Mouse (Mus musculus) heart, postnatal 25 days (tissue): ENCODE data around the gene Lcmt1. TPM values are rescaled to one million over a fixed set of nuclear protein-coding genes. Genes with fewer than 3 reads are reported as not detected.
A peak's percentile ranks its signal among the peaks of the same experiment; 100 is the strongest.

Experiments
- DNase-seq: peaks from one replicate; pipeline ENCODE4 v3.0.0; 2022; ENCODE audit warnings: low spot score
- intact Hi-C: fragments of 180-260 bp; cut with DNase I; formaldehyde crosslinking; loops from one replicate; pipeline ENCODE4 v1.15.1; 2025
- total RNA-seq, 2 experiments: library from RNA; stranded (reverse); gene quantifications; 2 replicates each; pipeline ENCODE4 v1.2.3; 2021

Lcmt1 gene
- 10 to 100 TPM; 20.0 to 21.9 TPM for total RNA-seq

DNA sequence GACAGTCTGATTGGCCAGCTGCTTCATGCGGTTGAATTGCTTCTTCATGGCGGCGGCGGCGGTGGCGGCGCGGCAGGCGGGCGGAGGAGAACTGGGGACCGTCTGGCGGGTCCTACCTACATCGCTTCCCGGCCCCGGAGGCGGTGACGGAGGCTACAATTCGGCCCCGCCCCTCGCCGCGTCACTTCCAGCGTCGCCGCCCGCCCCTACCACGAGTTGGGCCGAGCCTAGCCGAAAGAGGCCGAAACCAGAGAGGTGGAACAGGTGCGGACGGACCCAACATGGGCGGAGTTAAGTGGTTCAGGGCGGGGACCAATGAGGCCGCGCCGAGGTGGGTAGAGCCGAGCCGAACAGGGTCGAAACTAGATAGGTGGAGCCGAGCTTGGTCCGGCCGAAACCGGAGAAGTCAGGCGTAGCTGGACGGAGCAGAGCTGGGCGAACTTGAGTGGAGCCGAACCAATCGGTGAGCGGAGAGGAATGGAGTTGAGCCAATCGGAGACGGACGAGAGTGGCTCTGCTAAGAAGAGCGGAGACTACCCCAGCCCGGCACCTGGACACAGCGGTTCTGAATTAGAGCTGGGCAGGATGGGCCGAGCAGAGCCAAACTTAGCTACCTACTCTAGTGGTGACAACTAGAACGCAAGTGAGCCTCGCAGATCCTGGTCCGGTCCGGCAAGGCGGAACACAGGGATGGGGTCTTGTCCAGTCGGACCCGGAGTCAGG lies at the start of gene Lcmt1, which contains the start of gene Arhgap17:
Gene Lcmt1 (plus strand): TSS at position 26 of the 723 bp plus-strand sequence.
Gene Arhgap17 (minus strand): TSS at position 157 of the 723 bp plus-strand sequence.
- DNase-seq = peak; percentile 91
- intact Hi-C loops = loop anchor here (2.0 to 5.0 kb wide), 3 partner anchors 27 to 73 kb away; no protein-coding TSS in a partner anchor

DNA sequence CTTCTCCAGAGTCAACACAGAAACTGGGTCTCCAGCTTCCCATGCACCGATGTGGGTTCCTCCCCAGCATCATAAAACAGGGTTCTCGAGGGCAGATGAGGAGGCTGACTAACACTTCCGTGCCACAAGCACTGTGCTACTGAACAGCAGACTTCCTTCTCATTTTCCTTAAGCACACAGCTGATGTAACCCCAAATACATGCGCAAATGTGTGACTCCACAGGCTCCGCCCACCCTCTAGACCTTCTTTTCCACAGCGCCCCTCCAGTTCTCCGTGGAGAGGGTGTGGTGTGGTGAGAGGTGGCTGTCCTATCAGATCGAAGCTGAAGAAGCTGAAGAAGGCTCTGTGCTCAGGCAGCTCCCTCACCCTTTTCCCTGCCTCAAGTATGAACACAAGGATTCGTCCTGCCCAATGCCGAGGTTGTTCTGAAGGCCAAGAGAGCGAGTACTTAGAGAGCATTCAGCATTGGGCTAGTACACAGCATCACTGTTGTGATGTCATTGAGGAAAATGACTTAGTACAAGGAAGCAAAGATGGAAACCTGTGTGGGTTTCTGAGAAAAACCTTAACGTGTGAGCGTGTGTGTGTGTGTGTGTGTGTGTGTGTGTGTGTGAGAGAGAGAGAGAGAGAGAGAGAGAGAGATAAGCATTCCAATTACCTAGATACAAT lies 47.0 kb upstream of the Lcmt1 start:
- DNase-seq = no peak
- intact Hi-C loops = no loop called here

DNA sequence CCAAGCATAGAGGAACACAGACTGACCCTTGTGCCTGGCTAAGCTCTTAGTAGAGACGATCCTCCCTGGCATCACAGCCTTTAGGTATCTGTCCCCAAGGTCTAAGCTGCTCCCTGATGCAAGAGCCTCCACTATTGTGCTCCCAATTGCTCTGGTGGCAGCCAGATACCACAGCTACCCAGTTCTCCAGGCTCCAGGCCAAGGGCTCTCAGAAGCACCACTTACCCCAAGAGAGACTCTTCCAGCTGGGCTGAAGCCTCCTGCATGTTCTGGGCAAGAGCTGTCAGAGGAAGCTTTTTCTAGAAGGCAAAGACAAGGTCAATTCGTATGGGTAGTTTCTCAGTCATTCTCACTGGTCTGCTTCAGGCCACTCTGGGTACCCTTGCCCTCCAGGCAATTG lies 46.2 kb upstream of the Lcmt1 start:
- intact Hi-C loops = no loop called here
- no peak for DNase-seq

DNA sequence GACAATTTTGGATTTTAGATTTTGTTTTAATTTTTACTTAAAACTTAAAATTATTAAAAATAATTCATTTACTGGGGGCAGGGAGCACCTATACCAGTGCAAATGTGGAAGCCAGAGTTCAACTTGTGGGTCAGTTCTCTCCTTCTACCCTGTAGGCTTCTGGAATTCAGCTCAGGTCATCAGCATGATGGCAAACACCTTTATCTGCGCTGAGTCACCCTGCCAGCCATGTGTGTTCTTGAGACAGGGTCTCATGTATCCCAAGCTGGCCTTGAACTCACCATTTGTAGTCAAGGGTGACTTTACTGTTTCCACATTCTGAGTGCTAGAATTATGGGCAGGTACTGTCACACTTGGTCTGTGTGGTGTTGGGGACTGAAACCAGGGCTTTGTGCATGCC lies 45.5 kb upstream of the Lcmt1 start:
- intact Hi-C loops = no loop called here
- DNase-seq = no peak

DNA sequence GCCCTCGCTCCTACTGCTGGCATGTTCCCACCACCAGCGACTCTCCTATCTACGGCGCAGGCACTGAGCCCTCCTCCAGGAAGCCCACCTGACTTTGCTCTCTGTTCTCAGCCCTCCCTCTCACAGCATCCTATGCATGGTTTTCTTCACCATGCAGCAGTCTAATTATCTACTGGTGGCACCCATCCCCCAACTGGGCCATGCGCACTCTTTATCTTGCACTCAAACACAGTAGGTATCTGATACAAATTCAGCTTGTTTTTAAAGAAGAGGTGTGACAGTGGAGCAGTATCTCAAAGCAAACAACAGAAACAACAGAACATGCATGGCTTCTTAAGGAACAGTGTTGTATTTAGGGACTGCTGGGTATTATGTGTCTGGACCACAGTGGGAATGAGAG lies 43.5 kb upstream of the Lcmt1 start:
- intact Hi-C loops = no loop called here
- DNase-seq = no peak

DNA sequence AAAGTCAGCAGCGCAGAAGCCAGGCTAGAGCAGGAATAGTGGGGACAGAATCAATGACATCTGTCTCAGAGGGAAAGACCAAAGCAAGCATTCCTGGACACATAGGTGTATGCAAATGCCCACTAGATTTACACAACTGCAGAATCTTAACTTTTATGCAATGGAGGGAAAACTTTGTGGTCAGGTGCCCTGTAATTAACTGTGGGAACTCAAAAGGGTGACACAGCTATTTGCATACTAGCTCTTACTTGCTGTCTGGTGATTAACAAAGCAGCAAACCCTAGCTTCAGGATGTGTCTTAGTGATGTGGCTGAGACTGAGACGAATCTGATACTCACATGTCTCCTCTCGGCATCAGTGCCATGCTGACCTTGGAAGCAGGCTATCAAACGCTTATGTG lies 42.7 kb upstream of the Lcmt1 start:
- DNase-seq = no peak
- intact Hi-C loops = no loop called here

DNA sequence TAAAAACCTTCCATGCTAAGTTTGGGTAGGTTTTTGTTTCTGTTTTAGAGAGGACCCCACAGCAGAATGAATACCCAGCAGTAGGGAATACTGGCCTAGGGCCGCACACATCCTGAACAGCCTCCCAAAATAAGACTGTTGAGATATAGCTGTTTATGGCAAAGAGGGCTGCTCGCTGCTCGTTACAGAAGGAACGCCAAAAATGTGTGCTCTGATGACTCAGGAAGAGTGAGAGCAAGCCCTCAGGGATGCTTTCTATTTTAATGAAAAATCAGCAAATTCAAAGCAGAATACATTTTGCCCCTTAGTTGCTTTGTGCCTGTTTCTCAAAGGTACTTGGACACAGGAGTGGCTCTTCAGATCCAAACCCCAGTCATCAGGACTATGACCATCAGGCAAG lies 41.7 kb upstream of the Lcmt1 start:
- no peak for DNase-seq
- intact Hi-C loops = no loop called here

DNA sequence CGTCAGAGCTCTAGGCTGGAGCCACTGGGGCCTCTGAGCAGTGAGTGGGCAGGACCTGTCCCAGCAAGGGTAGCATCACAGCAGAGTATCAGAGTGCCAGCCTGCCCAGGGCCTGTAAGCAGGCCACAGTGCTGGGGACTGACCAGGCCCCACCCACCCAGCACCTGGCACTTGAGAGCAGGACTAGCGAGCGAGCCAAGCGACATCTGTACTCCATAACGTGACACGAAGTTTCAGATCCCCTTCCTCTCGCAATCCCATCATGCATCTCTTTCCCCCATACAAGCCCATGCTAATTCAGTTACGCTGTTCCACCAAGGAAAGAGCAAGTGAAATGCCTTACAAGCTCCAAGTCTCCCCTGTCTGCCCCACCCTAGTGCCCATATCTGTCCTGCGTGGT lies 39.1 kb upstream of the Lcmt1 start:
- intact Hi-C loops = loop anchor here (5.0 kb wide), 1 partner anchor 37 kb away; the partner anchor contains the start of genes Arhgap17 and Lcmt1
- no peak for DNase-seq

DNA sequence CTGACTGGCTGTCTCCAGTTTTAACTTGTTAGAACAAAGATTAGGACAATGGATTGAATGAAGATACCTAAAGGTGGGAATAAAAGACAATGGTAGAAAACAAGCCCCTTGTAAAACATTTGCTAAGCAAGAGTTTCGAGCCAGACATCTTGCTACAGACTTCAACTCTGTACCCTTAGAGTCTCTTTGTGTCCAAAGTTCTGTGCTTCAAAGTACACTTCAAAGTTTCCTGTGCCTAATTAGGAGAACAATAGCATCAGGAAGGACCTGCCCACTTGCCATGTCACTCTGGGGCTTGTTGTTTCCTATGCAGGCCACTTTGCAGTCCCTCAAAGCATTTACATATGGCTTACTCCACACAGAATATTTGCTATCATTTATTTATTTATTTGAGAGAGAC lies 33.3 kb upstream of the Lcmt1 start:
- no peak for DNase-seq
- intact Hi-C loops = no loop called here

DNA sequence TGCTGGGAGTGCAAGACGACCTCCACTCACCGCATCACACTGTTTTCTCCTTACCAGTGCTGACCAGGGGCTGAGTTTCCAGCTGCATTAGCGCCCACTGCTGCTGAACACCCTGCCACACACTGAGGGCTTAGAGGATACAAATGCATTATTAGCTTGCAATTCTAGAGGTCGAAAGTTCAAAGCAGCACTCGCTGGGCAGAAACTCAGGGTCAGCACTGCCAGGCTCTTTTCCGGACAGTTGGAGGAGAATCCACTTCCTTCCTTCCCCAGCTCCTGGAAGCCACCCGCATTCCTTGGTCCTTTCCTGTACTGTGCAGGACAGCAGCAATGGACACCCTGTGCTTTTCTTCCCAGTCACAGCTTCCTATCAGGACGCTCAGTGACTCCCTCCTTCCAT lies 31.2 kb upstream of the Lcmt1 start:
- no peak for DNase-seq
- intact Hi-C loops = no loop called here

DNA sequence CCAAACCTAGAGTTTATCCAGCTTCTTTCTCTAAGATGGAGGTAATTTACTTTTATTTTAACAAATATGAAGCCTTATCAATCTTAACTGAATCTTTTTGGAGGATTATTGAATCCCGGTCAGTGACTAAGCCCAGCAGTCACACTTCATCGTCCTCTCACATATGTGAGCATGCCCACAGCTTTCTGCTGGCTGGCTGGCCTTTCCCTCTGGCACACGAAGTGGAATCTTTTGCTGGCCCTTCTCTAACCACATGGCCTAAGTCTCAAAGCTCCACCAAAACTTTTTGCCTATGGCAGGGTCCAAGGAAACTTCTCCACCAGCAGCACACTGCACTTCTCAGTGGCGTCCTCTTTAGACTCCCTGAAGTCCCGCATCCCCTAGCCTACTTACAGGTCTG lies 27.7 kb upstream of the Lcmt1 start:
- DNase-seq = no peak
- intact Hi-C loops = loop anchor here (2.0 kb wide), 1 partner anchor 27 kb away; the partner anchor contains the start of genes Arhgap17 and Lcmt1

DNA sequence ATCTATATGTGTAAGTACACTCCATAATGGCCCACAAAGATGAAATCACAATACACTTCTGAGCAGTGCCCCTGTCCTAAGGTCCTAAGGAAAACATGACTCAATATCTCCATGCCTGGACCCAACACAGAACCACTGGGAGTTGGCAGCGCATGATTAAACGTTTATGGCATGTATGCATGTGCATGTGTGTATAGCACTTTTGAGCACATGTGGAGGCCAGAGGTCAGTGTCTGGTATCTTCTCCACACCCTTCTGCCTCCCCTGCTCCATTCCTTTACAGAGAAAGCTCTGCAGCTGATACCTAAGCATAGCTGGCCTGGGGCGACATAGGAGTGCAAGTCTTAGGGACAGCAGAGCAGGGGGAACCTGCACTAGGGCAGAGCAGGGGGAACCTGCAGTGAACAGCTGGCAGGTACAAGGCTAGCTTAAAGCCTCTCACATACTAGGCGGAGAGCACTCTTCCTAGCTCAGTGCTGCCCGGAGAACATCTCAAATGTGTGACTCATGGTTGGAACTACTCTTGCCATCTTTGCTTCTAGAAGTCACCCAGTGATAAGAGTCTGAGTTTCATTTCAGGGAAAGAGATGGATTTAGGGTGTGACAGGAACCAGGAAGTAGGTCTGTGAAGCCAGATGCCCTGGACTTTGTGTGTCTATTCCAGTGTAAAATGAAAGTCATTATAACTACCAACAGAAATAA lies 25.4 kb upstream of the Lcmt1 start:
- intact Hi-C loops = no loop called here
- DNase-seq = no peak

DNA sequence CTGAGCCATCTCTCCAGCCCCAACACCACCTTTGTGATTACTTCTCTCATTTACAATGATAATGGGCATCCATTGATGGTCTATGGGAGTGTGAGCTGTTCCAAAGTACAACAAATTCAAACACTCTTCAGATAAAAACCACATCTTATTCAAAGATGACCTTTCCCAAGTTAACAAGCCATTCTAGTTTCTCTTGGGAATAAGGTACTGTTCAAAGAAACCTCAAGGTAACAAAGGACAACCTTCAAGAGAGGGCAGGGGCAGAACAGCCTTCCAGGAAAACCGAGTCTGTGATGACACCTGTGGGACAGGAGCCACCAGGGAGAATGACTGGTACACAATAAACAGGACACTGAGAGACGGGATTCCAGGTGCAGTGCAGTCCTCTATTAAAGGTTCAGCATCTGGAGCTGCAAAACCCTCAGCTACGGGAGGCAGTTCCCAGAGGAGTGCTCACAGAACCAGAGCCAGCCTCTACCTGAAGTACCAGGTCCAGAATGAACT lies 24.5 kb upstream of the Lcmt1 start:
- intact Hi-C loops = no loop called here
- no peak for DNase-seq

DNA sequence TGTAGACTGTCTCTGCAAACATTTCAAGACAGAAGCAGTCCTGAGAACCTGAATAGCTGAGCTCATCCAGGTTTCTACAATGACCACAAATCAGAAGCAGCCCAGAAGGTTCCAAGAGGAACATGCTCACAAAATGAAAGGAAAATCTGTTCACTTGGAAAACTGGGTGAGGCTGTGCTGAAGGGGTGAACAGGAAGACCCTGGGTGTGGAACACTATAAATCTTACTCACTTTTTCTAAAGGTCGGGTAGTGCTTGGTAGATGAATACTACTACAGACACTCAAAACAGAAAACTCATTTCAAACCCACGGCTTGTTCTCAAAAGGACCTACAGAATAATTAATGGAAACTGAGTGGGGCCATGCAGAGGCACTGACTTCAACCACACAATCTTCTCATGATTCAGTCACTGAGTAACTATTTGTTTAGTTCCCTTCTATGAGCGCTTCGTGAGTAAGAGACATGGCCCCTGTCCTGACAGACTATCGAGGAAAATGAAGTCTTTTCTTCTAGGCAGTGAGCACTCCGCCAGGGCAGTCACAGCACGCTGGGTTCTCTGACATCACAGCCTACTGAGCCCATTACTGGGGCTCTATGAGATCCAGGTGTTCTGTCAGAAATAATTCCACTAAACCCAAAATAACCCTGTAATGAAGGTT lies 22.8 kb upstream of the Lcmt1 start:
- DNase-seq = no peak
- intact Hi-C loops = no loop called here

DNA sequence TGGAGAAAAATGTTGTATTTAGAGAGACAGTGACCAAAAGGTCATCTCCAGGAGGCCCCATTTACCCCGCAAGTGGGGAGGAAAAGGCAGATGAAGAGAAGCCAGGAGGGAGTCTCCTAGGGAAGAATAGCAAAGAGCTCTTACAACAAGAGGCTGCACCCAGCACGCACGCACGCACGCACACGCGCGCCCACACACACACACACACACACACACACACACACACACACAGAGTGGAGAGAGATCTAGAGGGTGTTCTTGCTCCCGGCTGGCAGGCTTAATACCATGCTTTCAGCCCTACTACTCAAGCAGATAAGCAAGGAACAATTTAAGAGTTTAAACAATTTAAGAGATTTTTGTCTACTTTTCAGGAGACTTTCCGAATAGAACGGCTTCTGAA lies 19.8 kb upstream of the Lcmt1 start:
- DNase-seq = no peak
- intact Hi-C loops = loop anchor here (2.0 kb wide), 1 partner anchor 15 kb away; no protein-coding TSS in a partner anchor

DNA sequence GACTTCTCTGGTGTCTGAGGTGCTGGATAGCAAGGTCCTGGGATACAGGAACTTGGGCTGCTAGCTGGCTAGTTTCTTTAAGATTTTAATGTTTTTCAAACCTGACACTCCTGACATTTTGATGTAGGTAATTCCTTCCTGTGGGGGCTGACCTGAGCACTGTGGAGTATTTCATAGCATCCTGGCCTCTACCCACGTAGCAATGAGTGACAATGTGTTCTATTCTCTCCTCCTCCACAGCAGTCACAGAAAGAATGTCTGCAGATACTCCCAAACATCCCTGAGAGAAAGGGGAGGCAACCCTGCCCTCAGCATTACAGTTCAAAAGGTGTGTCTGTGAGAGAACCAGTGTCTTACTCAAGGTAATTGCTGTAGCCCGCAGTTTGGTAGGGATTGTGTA lies 19.3 kb upstream of the Lcmt1 start:
- no peak for DNase-seq
- intact Hi-C loops = loop anchor here (2.0 kb wide), 1 partner anchor 15 kb away; no protein-coding TSS in a partner anchor

DNA sequence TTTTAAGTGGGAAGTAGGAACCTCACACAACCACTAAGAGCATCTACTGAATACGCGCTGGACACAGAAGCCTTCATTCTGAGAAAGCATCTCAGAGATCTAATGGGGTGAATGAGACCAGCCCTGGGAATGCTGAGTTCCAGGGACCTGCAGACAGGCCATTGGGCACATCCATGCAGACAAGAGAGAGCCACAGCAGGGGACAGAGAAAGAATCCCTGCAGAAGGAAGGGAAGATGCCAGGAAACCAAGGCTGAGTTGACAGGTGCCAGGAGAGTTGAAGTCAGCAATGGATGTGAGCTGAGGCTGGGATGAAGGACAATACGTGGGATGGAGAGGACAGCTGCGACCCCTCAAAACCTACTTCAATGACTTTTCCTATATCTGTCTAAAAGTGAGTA lies 16.5 kb upstream of the Lcmt1 start:
- DNase-seq = no peak
- intact Hi-C loops = no loop called here

DNA sequence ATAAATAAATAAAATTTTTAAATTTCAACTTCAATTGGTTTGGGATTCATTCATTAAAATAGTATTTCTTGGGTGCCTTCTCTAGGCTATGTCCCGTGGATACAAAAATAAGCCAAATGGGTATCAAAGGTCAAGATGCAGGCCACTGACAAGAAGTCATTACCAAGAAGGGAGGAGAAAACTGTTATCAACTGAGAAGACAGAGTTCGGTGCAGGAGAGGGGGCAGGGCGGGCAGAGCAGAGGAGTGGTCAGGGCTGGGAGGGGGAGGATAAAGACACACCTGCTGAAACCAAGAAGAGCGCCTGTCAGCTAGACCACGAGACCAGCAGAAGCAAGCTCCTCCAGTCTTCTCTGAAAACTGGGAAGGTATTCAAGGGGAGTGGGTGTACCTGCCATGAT lies 15.7 kb upstream of the Lcmt1 start:
- intact Hi-C loops = no loop called here
- no peak for DNase-seq

DNA sequence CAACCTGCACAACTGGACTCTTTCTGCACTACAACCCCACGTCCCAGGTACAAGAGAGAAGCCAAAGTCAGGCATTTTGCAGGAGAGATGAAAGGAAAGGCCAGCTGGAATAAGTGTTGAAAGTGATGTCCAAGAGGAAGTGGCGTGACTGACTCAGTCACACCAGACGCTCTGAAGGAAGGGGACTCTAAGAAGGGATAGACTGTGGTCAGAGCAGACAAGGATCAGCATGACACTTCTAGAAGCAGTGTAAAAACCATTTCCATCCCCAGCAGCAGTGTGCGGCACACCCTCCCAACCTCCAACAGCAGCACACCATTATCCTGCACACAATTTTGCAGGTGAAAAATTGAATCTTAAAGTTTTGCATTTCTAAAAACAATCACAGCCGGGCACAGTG lies 15.2 kb upstream of the Lcmt1 start:
- no peak for DNase-seq
- intact Hi-C loops = no loop called here

DNA sequence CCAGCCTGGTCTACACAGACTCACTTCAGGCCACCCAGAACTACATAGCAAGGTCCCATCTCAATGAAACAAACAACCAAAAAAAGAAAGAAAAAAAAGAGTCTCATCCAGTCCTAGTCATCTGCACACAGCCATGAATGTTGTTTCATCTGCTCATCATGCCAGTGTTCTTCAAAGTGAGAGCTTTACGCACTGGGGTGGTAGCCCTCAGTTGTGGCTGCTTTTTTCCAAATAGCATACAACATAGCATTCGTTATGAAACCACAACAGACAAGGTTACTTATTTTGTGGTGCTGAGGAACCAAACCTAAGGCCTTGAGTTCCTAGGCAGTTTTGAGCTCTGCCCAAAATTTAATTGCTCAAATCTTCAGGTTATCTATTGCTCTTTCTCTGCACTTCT lies 14.7 kb upstream of the Lcmt1 start:
- DNase-seq = no peak

More for the DNA sequence above, 14.7 kb upstream of the Lcmt1 start:
- intact Hi-C loops = no loop called here
